Mouse (Mus musculus): ENCODE measurements at regions not wholly inside any gene's neighbourhood (a gene's known extent, or its start where the extent isn't known, plus 50 kb on each side); places are given as distances from the start of the nearest gene placed in this dataset.

DNA sequence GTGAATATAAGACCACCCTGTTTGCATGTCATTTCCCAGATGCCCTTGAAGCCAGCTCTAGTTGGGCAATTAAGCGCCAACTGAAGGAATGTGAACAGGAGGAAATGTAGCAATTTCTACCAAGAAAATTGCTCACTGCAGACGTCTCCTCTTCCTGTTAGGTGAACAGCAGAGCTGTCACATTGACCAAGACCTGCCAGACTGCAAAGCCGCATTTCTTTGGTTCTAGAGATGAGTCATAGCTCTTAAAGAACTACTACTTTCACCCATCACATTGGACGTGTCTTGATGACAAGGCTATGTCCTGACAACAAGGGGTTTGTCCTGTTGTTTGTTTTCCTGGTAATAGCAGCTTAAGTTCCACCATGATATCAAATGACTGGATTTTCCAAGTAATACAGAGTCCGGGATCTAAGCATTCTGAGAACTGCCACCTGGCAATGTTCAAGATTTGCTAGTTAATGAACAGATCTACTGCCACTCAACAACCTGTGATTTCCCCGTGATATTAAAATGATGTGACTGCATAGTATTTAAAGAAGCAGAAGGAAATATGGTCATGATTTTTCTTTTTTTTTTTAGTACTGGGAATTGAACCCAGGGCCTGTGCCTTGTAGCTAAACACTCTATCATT, 68.2 kb upstream of the Fndc3a start:
- DNase-seq = no peak

DNA sequence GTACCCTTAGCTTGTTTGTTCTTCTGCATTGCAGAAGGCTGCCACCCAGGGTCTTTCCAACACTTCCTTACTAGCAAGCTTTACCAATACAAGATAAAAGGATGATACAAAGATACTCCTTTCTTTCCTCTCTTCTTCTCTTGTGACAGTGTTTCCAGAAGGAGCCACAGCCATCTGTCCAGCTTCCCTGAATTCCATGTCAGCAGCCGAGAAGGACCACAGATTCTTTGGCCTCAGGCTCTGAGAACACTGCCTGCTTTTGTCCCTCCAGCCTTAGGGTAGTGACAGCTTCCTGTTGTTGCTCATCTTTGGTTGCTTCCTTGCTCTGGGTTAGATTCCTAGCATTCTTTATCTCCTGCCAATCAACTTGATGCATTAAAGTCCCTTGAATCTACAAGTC, 60.4 kb upstream of the Fndc3a start:
- DNase-seq = no peak

DNA sequence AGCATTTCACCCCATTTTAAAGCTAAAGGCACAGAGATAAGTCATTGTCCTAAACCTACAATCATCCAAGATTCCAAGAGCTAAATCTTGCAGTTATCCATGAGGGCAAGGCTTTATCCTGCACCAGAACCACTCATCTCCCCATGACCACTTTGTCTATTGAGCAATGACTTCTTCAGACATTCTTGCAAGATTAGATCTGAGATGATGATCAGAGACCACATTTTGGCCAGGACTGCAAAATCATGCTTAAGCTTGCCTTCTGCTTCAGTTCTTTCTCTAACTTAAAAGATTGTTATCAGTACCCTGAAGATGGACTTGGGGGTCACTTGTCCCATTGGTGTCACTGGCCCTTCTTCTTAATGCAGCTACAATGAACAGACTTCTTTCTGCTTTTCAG, 50.3 kb upstream of the Fndc3a start:
- DNase-seq = no peak
